Mouse (Mus musculus) lung, postnatal 0 days (tissue): Measurements from ENCODE around the gene Dgkk.

Source experiments
- CTCF ChIP-seq: IDR thresholded peaks from 2 replicates; pipeline ENCODE4 v1.5.1; 2016; ENCODE audit warnings: antibody characterized with exemption, mild to moderate bottlenecking
- EP300 ChIP-seq: IDR thresholded peaks from 2 replicates; pipeline ENCODE4 v1.6.1; 2016; ENCODE audit warnings: antibody characterized with exemption, mild to moderate bottlenecking, control low read depth

- TF ChIP-seq CTCF (no peak), EP300 (no peak)
These were observed 114.8 kb downstream of the Dgkk start for GRCm38 (mm10) chrX:6893933-6894332.
